Mouse (Mus musculus) lung, embryonic 14.5 days (tissue): ENCODE measurements at regions not wholly inside any gene's neighbourhood (a gene's known extent, or its start where the extent isn't known, plus 50 kb on each side); places are given as distances from the start of the nearest gene placed in this dataset.
"Not testable (repeated sequence)": the region's sequence is repeated elsewhere in the genome, so short reads cannot be mapped to it uniquely, and the experiment has no call there.

ENCODE experiments used
- ATAC-seq: fragments of 200-750 bp; cut with Nextera tagmentation; 2 replicates; pipeline ENCODE4 v1.8.0; 2017; ENCODE audit warnings: mild to moderate bottlenecking, moderate TSS enrichment, moderate library complexity; ENCODE audit not compliant: insufficient read depth
- DNase-seq: peaks from one replicate; pipeline ENCODE4 v3.0.0-alpha.2; 2015
- H3K27ac ChIP-seq: fragments of 300-500 bp; sonication (generic); 2 replicates; pipeline ENCODE4 v1.5.1; 2014; ENCODE audit warnings: low read depth, mild to moderate bottlenecking, moderate library complexity
- H3K27me3 ChIP-seq: fragments of 300-500 bp; sonication (generic); 2 replicates; pipeline ENCODE4 v1.6.1; 2014; ENCODE audit warnings: low read length, control low read depth; ENCODE audit not compliant: insufficient read depth
- H3K36me3 ChIP-seq: fragments of 300-500 bp; sonication (generic); 2 replicates; pipeline ENCODE4 v1.6.1; 2014; ENCODE audit warnings: control low read depth; ENCODE audit not compliant: insufficient read depth
- H3K4me1 ChIP-seq: fragments of 300-500 bp; sonication (generic); 2 replicates; pipeline ENCODE4 v1.6.1; 2014; ENCODE audit warnings: antibody characterized with exemption, control low read depth; ENCODE audit not compliant: insufficient read depth
- H3K4me2 ChIP-seq: fragments of 300-500 bp; sonication (generic); 2 replicates; pipeline ENCODE4 v1.6.1; 2014; ENCODE audit warnings: mild to moderate bottlenecking
- H3K4me3 ChIP-seq: fragments of 300-500 bp; sonication (generic); 2 replicates; pipeline ENCODE4 v1.5.1; 2014; ENCODE audit warnings: low read depth, low read length
- H3K9ac ChIP-seq: fragments of 300-500 bp; sonication (generic); 2 replicates; pipeline ENCODE4 v1.6.1; 2014
- H3K9me3 ChIP-seq: fragments of 300-500 bp; sonication (generic); 2 replicates; pipeline ENCODE4 v1.6.1; 2016; ENCODE audit warnings: low read depth, low read length, control low read depth
- CTCF ChIP-seq: IDR thresholded peaks from 2 replicates; pipeline ENCODE4 v1.5.1; 2016; ENCODE audit warnings: antibody characterized with exemption, low read depth
- WGBS: fragments of 180-500 bp; shearing (Covaris S2); extraction: QIAGEN DNeasy Blood & Tissue Kit; methylation state at CpG from one replicate; pipeline ENCODE4 v1.1.7; 2014; 5-methylcytosine and 5-hydroxymethylcytosine counted together

- no peak for TF ChIP-seq CTCF
- no peaks in the 10 kb centered on the region for H3K27me3 ChIP-seq
- ATAC-seq (peak; percentile 66), DNase-seq (peak; percentile 50)
- H3K27ac ChIP-seq = no peak overlapping the region
- peak overlapping the region; percentile 32 for H3K4me2 ChIP-seq
- H3K4me1 ChIP-seq = peaks cover 9% of the 10 kb centered on the region; the same call in 1 of the 2 replicates
- 27% methylated on average over 24 of the region's 24 CpGs for WGBS
- H3K9ac ChIP-seq = no peak overlapping the region; the same call in 1 of the 2 replicates
- no peaks in the 10 kb centered on the region for H3K9me3 ChIP-seq
- H3K4me3 ChIP-seq = no peak overlapping the region
- H3K36me3 ChIP-seq = no peaks in the 10 kb centered on the region
These were observed 89.1 kb downstream of the Rhob start for GRCm38 (mm10) chr12:8410410-8411341.

- Histone ChIP-seq H3K9ac (no peak overlapping the region), H3K27me3 (no peaks in the 10 kb centered on the region), H3K4me1 (peaks cover 8% of the 10 kb centered on the region; the same call in 1 of the 2 replicates), H3K27ac (peak overlapping the region; percentile 54; the same call in 1 of the 2 replicates), H3K36me3 (no peaks in the 10 kb centered on the region), H3K4me3 (no peak overlapping the region), H3K9me3 (no peaks in the 10 kb centered on the region), H3K4me2 (no peak overlapping the region)
- ATAC-seq = peak; percentile 95
- no peak for TF ChIP-seq CTCF
- 26% methylated on average over 5 of the region's 5 CpGs for WGBS
- peak; percentile 57 for DNase-seq
These were observed 88.9 kb downstream of the Hs1bp3 start for GRCm38 (mm10) chr12:8402084-8402483.

GRCm38 (mm10) chr12:8401376-8401775, 88.1 kb downstream of the Hs1bp3 start:
- Histone ChIP-seq H3K36me3 (no peaks in the 10 kb centered on the region), H3K27me3 (no peaks in the 10 kb centered on the region), H3K4me3 (no peak overlapping the region), H3K4me2 (no peak overlapping the region), H3K4me1 (peaks cover 8% of the 10 kb centered on the region; the same call in 1 of the 2 replicates), H3K27ac (no peak overlapping the region), H3K9me3 (no peaks in the 10 kb centered on the region), H3K9ac (no peak overlapping the region)
- DNase-seq (no peak), ATAC-seq (no peak)
- no peak for TF ChIP-seq CTCF
- 80% methylated on average over 2 of the region's 2 CpGs for WGBS

GRCm38 (mm10) chr12:8400345-8401130, 87.3 kb downstream of the Hs1bp3 start:
- Histone ChIP-seq H3K9ac (no peak overlapping the region), H3K27me3 (no peaks in the 10 kb centered on the region), H3K4me2 (no peak overlapping the region), H3K9me3 (no peaks in the 10 kb centered on the region), H3K36me3 (no peaks in the 10 kb centered on the region), H3K27ac (peak overlapping the region; percentile 32; the same call in 1 of the 2 replicates), H3K4me1 (peaks cover 8% of the 10 kb centered on the region; the same call in 1 of the 2 replicates), H3K4me3 (no peak overlapping the region)
- 71% methylated on average over 10 of the region's 10 CpGs for WGBS
- DNase-seq = no peak
- no peak for TF ChIP-seq CTCF
- ATAC-seq = peak; percentile 22; the same call in 1 of the 2 replicates

- peaks cover 8% of the 10 kb centered on the region for H3K4me1 ChIP-seq
- H3K27ac ChIP-seq = no peak overlapping the region
- WGBS = 64% methylated on average over 3 of the region's 3 CpGs
- H3K36me3 ChIP-seq = no peaks in the 10 kb centered on the region
- no peak for ATAC-seq
- no peak for TF ChIP-seq CTCF
- H3K9me3 ChIP-seq = no peaks in the 10 kb centered on the region
- H3K4me2 ChIP-seq = no peak overlapping the region
- DNase-seq = no peak
- H3K27me3 ChIP-seq = no peaks in the 10 kb centered on the region
- H3K9ac ChIP-seq = no peak overlapping the region
- H3K4me3 ChIP-seq = no peak overlapping the region
These were observed 85.6 kb downstream of the Hs1bp3 start for GRCm38 (mm10) chr12:8398852-8399251.

- H3K9me3 ChIP-seq, H3K27me3 ChIP-seq, H3K4me3 ChIP-seq, H3K4me1 ChIP-seq, H3K27ac ChIP-seq, DNase-seq, H3K4me2 ChIP-seq, H3K36me3 ChIP-seq, ATAC-seq, H3K9ac ChIP-seq: not testable (repeated sequence)
- WGBS = 76% methylated on average over 6 of the region's 6 CpGs
These were observed 83.2 kb downstream of the Hs1bp3 start for GRCm38 (mm10) chr12:8396408-8396807.

GRCm38 (mm10) chr12:8394894-8395297, 81.7 kb downstream of the Hs1bp3 start:
- WGBS = 42% methylated on average over 6 of the region's 6 CpGs
- peak; percentile 47 for ATAC-seq

More at GRCm38 (mm10) chr12:8394894-8395297, 81.7 kb downstream of the Hs1bp3 start:
- TF ChIP-seq CTCF = no peak
- no peaks in the 10 kb centered on the region for H3K9me3 ChIP-seq
- H3K9ac ChIP-seq = no peak overlapping the region
- DNase-seq = peak; percentile 62
- H3K4me2 ChIP-seq = no peak overlapping the region
- H3K4me1 ChIP-seq = no peaks in the 10 kb centered on the region; the same call in 1 of the 2 replicates
- H3K36me3 ChIP-seq = no peaks in the 10 kb centered on the region
- no peak overlapping the region for H3K4me3 ChIP-seq
- no peaks in the 10 kb centered on the region for H3K27me3 ChIP-seq
- peak overlapping the region; percentile 58; the same call in 1 of the 2 replicates for H3K27ac ChIP-seq
